Mouse (Mus musculus) kidney, embryonic 14.5 days (tissue): ENCODE data around the gene Dnah12. TPM values are rescaled to one million over a fixed set of nuclear protein-coding genes. Genes with fewer than 3 reads are reported as not detected.
"Not testable (repeated sequence)": the region's sequence is repeated elsewhere in the genome, so short reads cannot be mapped to it uniquely, and the experiment has no call there.

ENCODE experiments used
- ATAC-seq: fragments of 200-750 bp; cut with Nextera tagmentation; 2 replicates; pipeline ENCODE4 v1.8.0; 2017; ENCODE audit warnings: moderate number of reproducible peaks, mild to moderate bottlenecking, moderate TSS enrichment, moderate library complexity; ENCODE audit not compliant: low FRiP score, low TSS enrichment
- H3K27ac ChIP-seq: fragments of 300-500 bp; sonication (generic); 2 replicates; pipeline ENCODE4 v1.5.1; 2014; ENCODE audit warnings: low read depth, mild to moderate bottlenecking, low read length, moderate library complexity, mixed read lengths
- H3K27me3 ChIP-seq: fragments of 300-500 bp; sonication (generic); 2 replicates; pipeline ENCODE4 v1.6.1; 2014; ENCODE audit warnings: mild to moderate bottlenecking, low read length; ENCODE audit not compliant: control insufficient read depth, insufficient read depth
- H3K36me3 ChIP-seq: fragments of 300-500 bp; sonication (generic); 2 replicates; pipeline ENCODE4 v1.6.1; 2014; ENCODE audit warnings: low read length, mixed read lengths; ENCODE audit not compliant: control insufficient read depth, insufficient read depth
- H3K4me1 ChIP-seq: fragments of 300-500 bp; sonication (generic); 2 replicates; pipeline ENCODE4 v1.6.1; 2014; ENCODE audit warnings: low read length, mixed read lengths; ENCODE audit not compliant: control insufficient read depth, insufficient read depth
- H3K4me2 ChIP-seq: fragments of 300-500 bp; sonication (generic); replicated peaks from 2 replicates; pipeline ENCODE4 v1.6.1; 2014; ENCODE audit warnings: low read depth, mild to moderate bottlenecking, low read length
- H3K4me3 ChIP-seq: fragments of 300-500 bp; sonication (generic); 2 replicates; pipeline ENCODE4 v1.5.1; 2014; ENCODE audit warnings: mild to moderate bottlenecking, low read length
- H3K9ac ChIP-seq: fragments of 300-500 bp; sonication (generic); 2 replicates; pipeline ENCODE4 v1.6.1; 2014; ENCODE audit warnings: low read depth, mild to moderate bottlenecking, low read length, moderate library complexity
- H3K9me3 ChIP-seq: fragments of 300-500 bp; sonication (generic); 2 replicates; pipeline ENCODE4 v1.6.1; 2016; ENCODE audit warnings: low read length; ENCODE audit not compliant: control insufficient read depth
- WGBS: fragments of 180-500 bp; shearing (Covaris S2); extraction: QIAGEN DNeasy Blood & Tissue Kit; methylation state at CpG from one replicate; pipeline ENCODE4 v1.1.7; 2014; 5-methylcytosine and 5-hydroxymethylcytosine counted together
- polyA plus RNA-seq: library from polyadenylated mRNA; unstranded; fragments of >200 nt; fragmentation: Nextera tagmentation; extraction: Ambion mirVana; gene quantifications from 2 replicates; pipeline ENCODE4 v1.2.1, GENCODE M21; 2014

Dnah12 gene
- polyA plus RNA-seq, 1 experiment from 2014 or later: 0.01 TPM

DNA sequence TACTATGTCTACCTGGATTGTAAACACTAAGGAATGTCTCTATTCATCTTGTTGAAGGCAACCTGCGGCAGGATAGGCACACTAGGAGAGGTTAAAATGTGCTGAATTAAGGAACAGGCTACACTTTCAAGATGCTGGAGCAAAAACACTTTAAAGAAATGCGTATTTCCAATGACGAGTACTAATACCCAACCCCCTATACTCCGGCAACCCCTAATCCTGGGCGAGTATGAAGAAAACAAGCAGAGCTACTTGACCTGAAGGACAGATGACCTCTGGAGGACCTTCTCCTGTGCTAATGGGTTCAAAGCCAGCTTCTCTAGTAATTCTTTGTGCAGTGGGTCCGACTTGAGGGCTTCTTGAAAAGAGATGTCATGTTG is 25.1 kb upstream of the Dnah12 start:
- Histone ChIP-seq H3K27me3 (no peaks in the 10 kb centered on the region), H3K4me3 (peak overlapping the region; percentile 94), H3K4me1 (peaks cover 9% of the 10 kb centered on the region), H3K4me2 (peak overlapping the region; percentile 95), H3K36me3 (peaks cover 27% of the 10 kb centered on the region), H3K9ac (peak overlapping the region; percentile 86), H3K27ac (no peak overlapping the region), H3K9me3 (no peaks in the 10 kb centered on the region)
- WGBS: 21% methylated on average over 6 of the region's 6 CpGs
- ATAC-seq: no peak

DNA sequence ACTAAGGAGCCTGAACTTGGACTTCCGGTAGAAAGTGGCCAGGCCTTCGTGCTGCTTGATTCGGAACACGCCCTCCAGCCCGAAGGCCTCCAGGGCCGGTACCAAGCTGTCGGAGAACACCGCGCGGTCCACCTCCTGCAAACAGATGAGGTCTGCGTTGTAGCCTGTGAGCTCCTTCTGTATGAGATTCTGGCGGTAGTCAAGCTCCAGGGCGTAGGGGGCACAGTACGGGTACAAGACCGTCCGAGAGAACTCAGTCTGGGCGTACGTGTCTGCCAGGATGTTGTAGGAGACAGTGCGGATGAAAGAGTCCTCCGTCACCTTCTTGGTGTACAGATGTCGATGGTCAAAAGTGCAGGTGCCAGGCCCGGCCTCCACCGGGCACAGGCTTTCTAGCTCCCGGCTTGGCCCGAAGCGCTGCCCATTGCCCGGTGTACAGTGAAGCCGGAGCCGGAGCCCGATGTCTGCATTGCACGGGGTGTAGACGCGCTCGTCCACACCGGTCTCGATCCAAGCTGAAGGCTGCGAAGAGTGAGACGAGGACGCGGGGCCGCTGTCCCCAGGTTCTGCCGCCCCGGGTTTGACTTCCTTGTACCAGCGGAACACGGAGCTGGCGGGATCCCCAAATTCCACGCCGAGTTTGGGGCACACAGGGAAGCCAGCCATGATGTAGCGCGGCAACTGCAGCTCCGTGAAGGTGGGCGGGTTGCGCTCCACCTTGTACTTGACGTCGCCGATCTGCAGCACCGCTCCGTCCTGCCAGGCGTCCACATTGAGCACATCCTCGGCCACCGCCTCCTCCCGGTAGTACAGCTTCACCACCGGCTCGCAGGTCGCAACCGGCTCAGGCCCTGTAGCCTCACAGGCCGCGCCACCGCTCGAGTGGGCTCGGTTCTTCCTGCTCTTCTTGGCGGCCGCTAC is 24.4 kb upstream of the Dnah12 start:
- Histone ChIP-seq H3K27me3 (no peaks in the 10 kb centered on the region), H3K9me3 (no peaks in the 10 kb centered on the region), H3K4me2 (peak overlapping the region; percentile 95), H3K4me1 (peaks cover 9% of the 10 kb centered on the region), H3K27ac (peak overlapping the region; percentile 88), H3K4me3 (peak overlapping the region; percentile 94), H3K9ac (peak overlapping the region; percentile 86), H3K36me3 (peaks cover 24% of the 10 kb centered on the region)
- WGBS: 1% methylated on average over 73 of the region's 73 CpGs
- peak; percentile 50 for ATAC-seq

DNA sequence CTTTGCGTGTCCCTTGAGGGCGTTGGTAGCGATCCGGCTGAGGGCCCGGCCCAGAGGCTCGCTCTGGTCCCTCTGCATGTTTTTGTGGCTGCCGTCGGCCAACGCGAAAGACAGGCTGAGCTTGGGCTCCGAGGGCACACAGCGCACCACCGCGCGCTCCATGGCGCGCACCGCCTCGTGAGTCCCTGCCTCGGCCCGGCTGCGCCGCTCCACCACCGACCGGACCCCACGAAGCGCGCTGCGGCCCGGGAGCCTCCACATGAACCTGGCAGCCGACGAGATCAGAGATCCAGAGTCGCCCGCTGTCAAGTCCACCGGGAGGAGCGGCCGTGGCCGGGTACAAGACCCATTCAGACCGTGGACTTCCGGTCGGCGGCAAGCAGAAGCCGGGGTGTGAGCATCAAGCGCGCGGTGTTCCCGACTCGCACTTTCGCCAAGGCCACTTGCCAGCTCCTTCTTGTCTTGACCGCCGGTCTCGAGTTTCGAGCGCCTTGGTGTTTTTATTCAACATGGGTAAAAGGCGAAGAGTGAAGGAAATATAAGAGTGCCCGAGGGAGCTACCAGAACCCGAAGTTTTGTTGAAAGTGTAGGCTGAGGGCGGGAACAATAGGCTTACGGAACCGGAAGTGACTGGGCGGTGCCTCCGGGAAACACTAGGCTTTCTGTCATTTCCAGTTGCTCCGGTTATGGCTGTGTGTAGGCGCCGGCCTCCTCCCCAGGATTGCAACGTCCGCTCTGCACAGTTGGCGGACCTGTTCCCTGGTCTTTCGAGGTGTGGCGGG is 23.6 kb upstream of the Dnah12 start, which contains the start of gene Pde12:
Gene Pde12 (minus strand): TSS at position 592 of the 782 bp plus-strand sequence.
- peak within 1 kb of the TSS; percentile 88 for H3K27ac ChIP-seq
- peaks cover 18% of the 10 kb centered on the region for H3K36me3 ChIP-seq
- no peaks in the 10 kb centered on the region for H3K9me3 ChIP-seq
- under 1% methylated on average over 70 of the region's 70 CpGs for WGBS
- ATAC-seq: peak; percentile 93
- H3K27me3 ChIP-seq: no peaks in the 10 kb centered on the region
- peak within 1 kb of the TSS; percentile 94 for H3K4me3 ChIP-seq
- peak within 1 kb of the TSS; percentile 86 for H3K9ac ChIP-seq
- H3K4me1 ChIP-seq: peaks cover 9% of the 10 kb centered on the region
- H3K4me2 ChIP-seq: peak within 1 kb of the TSS; percentile 95

DNA sequence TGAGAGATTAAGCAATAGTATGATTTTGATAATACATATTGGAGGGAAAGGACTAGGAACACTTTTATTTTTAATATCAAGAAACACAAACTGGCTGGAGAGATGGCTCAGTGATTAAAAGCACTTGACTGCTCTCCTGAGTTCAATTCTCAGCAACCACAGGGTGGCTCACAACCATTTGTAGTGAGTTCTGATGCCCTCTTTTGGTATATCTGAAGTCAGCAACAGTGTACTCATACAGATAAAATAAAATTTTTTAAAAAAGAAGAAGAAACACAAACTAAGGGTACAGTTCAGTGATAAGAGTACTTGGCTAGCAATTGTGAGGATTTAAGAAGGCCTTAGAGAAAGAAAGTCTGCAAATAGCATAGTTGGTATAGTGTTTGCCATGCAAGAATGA is 22.1 kb upstream of the Dnah12 start:
- Histone ChIP-seq H3K27ac (no peak overlapping the region), H3K9me3 (no peaks in the 10 kb centered on the region), H3K9ac (no peak overlapping the region), H3K36me3 (peaks cover 5% of the 10 kb centered on the region), H3K27me3 (no peaks in the 10 kb centered on the region; the same call in 1 of the 2 replicates), H3K4me3 (no peak overlapping the region), H3K4me1 (peaks cover 9% of the 10 kb centered on the region), H3K4me2 (no peak overlapping the region)
- ATAC-seq: no peak

DNA sequence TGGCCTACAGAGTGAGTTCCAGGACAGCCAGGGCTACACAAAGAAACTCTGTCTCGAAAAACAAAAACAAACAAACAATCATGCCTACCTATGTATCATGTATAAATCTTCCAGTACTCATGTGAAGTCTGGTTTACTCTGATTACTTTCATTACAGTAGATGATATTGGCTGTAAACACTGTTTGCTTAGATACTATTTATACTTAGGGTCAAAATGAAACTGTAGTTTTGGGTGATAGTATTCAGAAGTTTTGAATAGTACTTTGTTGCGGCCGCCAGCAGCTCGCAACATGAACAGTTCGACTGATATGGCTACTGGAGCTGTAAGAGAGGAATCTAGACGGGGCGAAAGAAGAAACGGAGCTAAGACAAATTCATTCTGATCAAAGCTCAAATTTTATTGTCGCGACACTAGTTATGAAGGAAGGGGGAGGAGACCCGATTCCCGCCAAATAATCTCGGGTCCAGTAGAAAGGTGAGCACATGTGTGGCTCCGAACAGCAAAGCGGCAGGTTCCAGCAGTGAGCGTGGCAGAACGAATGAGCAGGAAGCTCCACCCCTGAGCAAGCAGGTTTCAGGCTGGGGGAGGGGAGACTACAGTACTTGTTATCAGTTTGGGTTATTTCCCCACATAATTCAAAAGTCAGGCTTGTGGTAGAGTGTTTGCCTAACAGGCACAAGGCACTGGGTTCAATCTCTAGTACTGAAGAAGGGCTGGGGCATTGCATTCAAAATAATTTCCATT is 21.0 kb upstream of the Dnah12 start:
- 76% methylated on average over 17 of the region's 17 CpGs for WGBS
- not testable (repeated sequence) for H3K9me3 ChIP-seq, H3K27ac ChIP-seq, H3K4me3 ChIP-seq, H3K27me3 ChIP-seq, H3K4me1 ChIP-seq, H3K9ac ChIP-seq, H3K36me3 ChIP-seq, H3K4me2 ChIP-seq, ATAC-seq

DNA sequence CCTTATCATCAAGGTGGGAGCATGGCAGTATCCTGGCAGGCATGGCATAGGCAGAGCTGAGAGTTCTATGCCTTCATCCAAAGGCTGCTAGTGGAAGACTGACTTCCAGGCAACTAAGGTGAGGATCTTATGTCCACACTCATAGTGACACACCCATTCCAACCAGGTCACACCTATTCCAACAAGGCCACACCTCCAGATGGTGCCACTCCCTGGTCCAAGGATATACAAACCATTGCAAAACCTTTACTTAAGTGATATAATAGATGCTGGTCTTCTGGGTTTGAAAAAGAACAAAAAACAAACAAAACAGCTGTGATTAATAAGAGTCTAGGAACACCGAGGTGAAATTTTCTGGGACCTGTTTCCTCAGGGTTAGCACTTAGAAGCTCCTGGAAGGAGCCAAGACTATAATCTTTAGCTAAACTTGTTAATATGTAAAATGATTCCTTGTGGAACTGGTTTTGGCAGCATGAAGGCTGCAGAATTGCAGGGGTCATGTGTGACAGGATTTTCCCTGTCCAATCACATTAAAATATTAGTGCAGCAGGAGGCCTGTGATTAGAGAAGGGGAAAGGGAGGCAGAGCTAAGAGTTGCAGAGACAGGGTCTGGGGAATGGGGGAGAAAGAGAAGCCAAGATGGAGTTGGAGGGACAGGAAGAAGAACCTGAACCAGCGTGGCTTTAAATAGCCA is 18.5 kb upstream of the Dnah12 start:
- not testable (repeated sequence) for H3K27me3 ChIP-seq, H3K9ac ChIP-seq, ATAC-seq, H3K27ac ChIP-seq, H3K4me2 ChIP-seq, H3K4me1 ChIP-seq, H3K9me3 ChIP-seq, H3K36me3 ChIP-seq, H3K4me3 ChIP-seq
- 73% methylated on average over 2 of the region's 2 CpGs for WGBS

DNA sequence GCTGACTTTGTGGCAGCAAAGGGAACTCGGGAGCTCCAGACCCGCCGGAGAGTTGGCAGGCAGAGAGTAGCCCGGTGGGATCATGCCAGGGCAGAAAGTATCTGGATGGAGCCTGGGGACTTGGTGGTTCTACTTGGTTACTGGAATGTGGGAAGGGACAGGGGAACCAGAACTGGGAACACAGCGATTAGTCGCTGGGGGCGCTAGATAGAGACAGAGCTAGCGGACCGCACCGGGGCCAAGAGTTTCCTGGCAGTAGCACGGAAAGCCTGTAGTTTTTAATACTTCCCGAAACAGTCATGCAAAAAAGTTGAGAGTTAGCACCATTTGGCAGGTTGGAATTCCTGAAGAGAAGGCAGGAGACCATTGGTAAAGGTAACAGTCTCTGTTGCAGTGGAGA is 17.7 kb upstream of the Dnah12 start:
- no peak; the same call in 1 of the 2 replicates for ATAC-seq
- no peaks in the 10 kb centered on the region for H3K4me1 ChIP-seq
- 25% methylated on average over 12 of the region's 12 CpGs for WGBS
- H3K9me3 ChIP-seq: no peaks in the 10 kb centered on the region
- H3K4me3 ChIP-seq: no peak overlapping the region
- H3K27me3 ChIP-seq: no peaks in the 10 kb centered on the region; the same call in 1 of the 2 replicates
- H3K4me2 ChIP-seq: 0 out of 2 replicates have a peak overlapping the region, but pooled peaks have one; percentile 0
- H3K36me3 ChIP-seq: no peaks in the 10 kb centered on the region
- no peak overlapping the region for H3K27ac ChIP-seq
- no peak overlapping the region for H3K9ac ChIP-seq

DNA sequence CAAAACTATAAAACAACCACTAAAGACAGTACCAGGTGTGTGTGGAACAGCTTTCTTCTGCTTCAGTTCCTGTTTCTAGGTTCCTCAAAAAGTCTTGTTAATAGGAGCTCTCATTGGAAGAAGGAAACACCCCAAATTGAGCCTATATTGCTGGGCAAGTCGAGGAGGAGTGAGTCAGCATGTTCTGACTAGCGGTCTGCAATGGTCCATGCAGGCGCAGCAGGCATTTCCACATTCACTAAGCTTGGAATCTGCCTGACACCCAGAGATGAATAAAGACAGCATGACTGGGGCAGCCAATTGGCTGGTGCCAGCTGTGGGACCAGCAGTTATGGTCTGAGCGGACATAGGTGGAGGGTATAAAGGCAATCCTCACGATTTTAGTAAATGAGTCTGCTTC is 17.3 kb upstream of the Dnah12 start:
- Histone ChIP-seq H3K27me3 (no peaks in the 10 kb centered on the region; the same call in 1 of the 2 replicates), H3K9me3 (no peaks in the 10 kb centered on the region), H3K36me3 (no peaks in the 10 kb centered on the region), H3K4me3 (no peak overlapping the region), H3K27ac (no peak overlapping the region), H3K4me2 (0 out of 2 replicates have a peak overlapping the region, but pooled peaks have one; percentile 0), H3K4me1 (no peaks in the 10 kb centered on the region), H3K9ac (no peak overlapping the region)
- ATAC-seq: no peak
- WGBS: 84% methylated on average over 5 of the region's 5 CpGs
